8 mouse cellular contexts compared by ENCODE assay signal in genomic region chr11:95713811-95714241, GRCm38 (mm10). TPM values are rescaled to one million over a fixed set of nuclear protein-coding genes. Genes with fewer than 3 reads are reported as not detected.
DNase-seq lines count a peak whose midpoint lies in the region; ATAC-seq and TF ChIP-seq lines count a peak whose summit lies in the region.

No protein-coding gene starts in this region.

- 1% methylated on average over 13 of the region's 13 CpGs for WGBS in forebrain, embryonic 14.5 days
- WGBS in limb, embryonic 12.5 days = under 1% methylated on average over 13 of the region's 13 CpGs
- WGBS in midbrain, embryonic 12.5 days = 0% methylated on average over 13 of the region's 13 CpGs

- DNase-seq in embryo, embryonic 10 days (ENCODE audit: low spot score) = peak; percentile 33
- DNase-seq in embryo, embryonic 9.5 days (ENCODE audit: extremely low spot score) = no peak
- peak; percentile 50 for DNase-seq in forebrain, embryonic 14.5 days (ENCODE audit: low spot score)
- DNase-seq in thymus, postnatal 4 days = peak; percentile 50
- DNase-seq in right cerebral cortex, adult 18-20 months = no peak

- peak overlapping the region; percentile 96 for H3K9ac ChIP-seq in forebrain, embryonic 14.5 days (ENCODE audit: low read length)
- peak overlapping the region; percentile 98 for H3K9ac ChIP-seq in limb, embryonic 12.5 days (replicated peaks)
- H3K9ac ChIP-seq in midbrain, embryonic 12.5 days (replicated peaks) = peak overlapping the region; percentile 98

- H3K4me3 ChIP-seq in E14TG2a.4 (replicated peaks; ENCODE audit: low read length) = peak overlapping the region; percentile 93
- peak overlapping the region; percentile 92 for H3K4me3 ChIP-seq in forebrain, embryonic 14.5 days (ENCODE audit: low read depth, low read length)
- peak overlapping the region; percentile 91 for H3K4me3 ChIP-seq in limb, embryonic 12.5 days (replicated peaks)
- peak overlapping the region; percentile 93 for H3K4me3 ChIP-seq in midbrain, embryonic 12.5 days

- H3K36me3 ChIP-seq in E14TG2a.4 (ENCODE audit: insufficient read depth, low read length) = no peaks in the 10 kb centered on the region
- H3K36me3 ChIP-seq in forebrain, embryonic 14.5 days (ENCODE audit: control insufficient read depth, insufficient read depth, low read length) = no peaks in the 10 kb centered on the region
- no peaks in the 10 kb centered on the region for H3K36me3 ChIP-seq in limb, embryonic 12.5 days
- no peaks in the 10 kb centered on the region for H3K36me3 ChIP-seq in midbrain, embryonic 12.5 days

- H3K27ac ChIP-seq in forebrain, embryonic 14.5 days (ENCODE audit: low read depth, low read length) = peak overlapping the region; percentile 98
- peak overlapping the region; percentile 97 for H3K27ac ChIP-seq in limb, embryonic 12.5 days
- peak overlapping the region; percentile 97 for H3K27ac ChIP-seq in midbrain, embryonic 12.5 days (replicated peaks)

- peak; percentile 14; the same call in 1 of the 2 replicates for ATAC-seq in forebrain, embryonic 14.5 days
- ATAC-seq in limb, embryonic 12.5 days (ENCODE audit: insufficient number of reproducible peaks, insufficient read depth, low FRiP score, low TSS enrichment, low read depth) = no peak
- 0 out of 2 replicates have a peak, but pooled peaks have one; percentile 27 for ATAC-seq in midbrain, embryonic 12.5 days (ENCODE audit: low FRiP score, low read depth)

- H3K4me2 ChIP-seq in forebrain, embryonic 14.5 days (ENCODE audit: low read length) = peak overlapping the region; percentile 88
- H3K4me2 ChIP-seq in limb, embryonic 12.5 days = peak overlapping the region; percentile 97
- peak overlapping the region; percentile 95 for H3K4me2 ChIP-seq in midbrain, embryonic 12.5 days (replicated peaks)

- TF ChIP-seq CTCF in E14TG2a.4 (conservative IDR thresholded peaks at IDR 0.05; ENCODE audit: low read length) = no peak

- no peaks in the 10 kb centered on the region for H3K9me3 ChIP-seq in E14TG2a.4 (ENCODE audit: low read length)
- no peaks in the 10 kb centered on the region for H3K9me3 ChIP-seq in forebrain, embryonic 14.5 days (replicated peaks; ENCODE audit: control insufficient read depth, low read length)
- no peaks in the 10 kb centered on the region for H3K9me3 ChIP-seq in limb, embryonic 12.5 days
- no peaks in the 10 kb centered on the region for H3K9me3 ChIP-seq in midbrain, embryonic 12.5 days

- H3K27me3 ChIP-seq in E14TG2a.4 (ENCODE audit: insufficient read depth, low read length) = no peaks in the 10 kb centered on the region
- H3K27me3 ChIP-seq in forebrain, embryonic 14.5 days (replicated peaks; ENCODE audit: control insufficient read depth, insufficient read depth, low read length) = no peaks in the 10 kb centered on the region
- H3K27me3 ChIP-seq in limb, embryonic 12.5 days = no peaks in the 10 kb centered on the region
- H3K27me3 ChIP-seq in midbrain, embryonic 12.5 days = no peaks in the 10 kb centered on the region

- peaks cover 75% of the 10 kb centered on the region for H3K4me1 ChIP-seq in E14TG2a.4 (replicated peaks; ENCODE audit: low read depth, low read length)
- H3K4me1 ChIP-seq in forebrain, embryonic 14.5 days (ENCODE audit: control insufficient read depth, insufficient read depth, low read length) = peaks cover 14% of the 10 kb centered on the region
- H3K4me1 ChIP-seq in limb, embryonic 12.5 days (replicated peaks) = peaks cover 28% of the 10 kb centered on the region
- peaks cover 24% of the 10 kb centered on the region for H3K4me1 ChIP-seq in midbrain, embryonic 12.5 days

RNA-seq across cellular contexts. Expression of gene Zfp652, which starts 1.4 kb away (rescaled TPM):
- polyA plus RNA-seq in forebrain, embryonic 14.5 days (2014; fragmentation: Nextera tagmentation; extraction: Ambion mirVana) = 11.7 and 13.2 TPM in 2 replicates
- polyA plus RNA-seq in limb, embryonic 12.5 days (2016; fragmentation: Nextera tagmentation; extraction: Ambion mirVana) = 24.0 and 24.9 TPM in 2 replicates
- polyA plus RNA-seq in midbrain, embryonic 12.5 days (2016; fragmentation: Nextera tagmentation; extraction: Ambion mirVana) = 28.2 and 29.4 TPM in 2 replicates

RNA-seq across cellular contexts. Expression of gene B130006D01Rik, which starts 9.6 kb away (rescaled TPM):
- polyA plus RNA-seq in forebrain, embryonic 14.5 days (2014; fragmentation: Nextera tagmentation; extraction: Ambion mirVana) = 0.43 and 0.95 TPM in 2 replicates
- 1.9 and 2.5 TPM in 2 replicates for polyA plus RNA-seq in limb, embryonic 12.5 days (2016; fragmentation: Nextera tagmentation; extraction: Ambion mirVana)
- polyA plus RNA-seq in midbrain, embryonic 12.5 days (2016; fragmentation: Nextera tagmentation; extraction: Ambion mirVana) = 1.2 and 1.6 TPM in 2 replicates

RNA-seq across cellular contexts. Expression of gene Phb, which starts 47.1 kb away (rescaled TPM):
- 215 and 222 TPM in 2 replicates for polyA plus RNA-seq in forebrain, embryonic 14.5 days (2014; fragmentation: Nextera tagmentation; extraction: Ambion mirVana)
- 231 TPM in 2 replicates for polyA plus RNA-seq in limb, embryonic 12.5 days (2016; fragmentation: Nextera tagmentation; extraction: Ambion mirVana)
- polyA plus RNA-seq in midbrain, embryonic 12.5 days (2016; fragmentation: Nextera tagmentation; extraction: Ambion mirVana) = 175 and 176 TPM in 2 replicates

Comparison
In these comparisons a context has a peak if more than half of its experiments do, and no peak if none do; other contexts are left out.
1. DNase-seq: peak in embryo, embryonic 10 days (single experiment), forebrain, embryonic 14.5 days (single experiment) and thymus, postnatal 4 days (single experiment); none in embryo, embryonic 9.5 days (single experiment) and right cerebral cortex, adult 18-20 months (single experiment).
2. Peak in every context shown above with its lines, with median percentiles within 50 percentile points of each other: H3K4me3 ChIP-seq, H3K27ac ChIP-seq, H3K4me2 ChIP-seq and H3K9ac ChIP-seq.